Mouse (Mus musculus): ENCODE results near the gene Pard3b. TPM values are rescaled to one million over a fixed set of nuclear protein-coding genes. Genes with fewer than 3 reads are reported as not detected.

Gene Pard3b
- total RNA-seq, 2 experiments from 2014 or later = 0.38 TPM; not detected in 1

GRCm38 (mm10) chr1:62648116-62648515 lies 1009.5 kb downstream of the Pard3b start:
- no peak for ATAC-seq (replicated peaks; ENCODE audit: low FRiP score, poor library complexity, severe bottlenecking)

GRCm38 (mm10) chr1:62648591-62648990 lies 1010.0 kb downstream of the Pard3b start:
- ATAC-seq (replicated peaks; ENCODE audit: low FRiP score, poor library complexity, severe bottlenecking) = no peak

GRCm38 (mm10) chr1:62650491-62650890 lies 1011.9 kb downstream of the Pard3b start:
- ATAC-seq (replicated peaks; ENCODE audit: low FRiP score, poor library complexity, severe bottlenecking) = no peak

- ATAC-seq (replicated peaks; ENCODE audit: low FRiP score, poor library complexity, severe bottlenecking) = no peak
Observed at GRCm38 (mm10) chr1:62654436-62654835, 1015.8 kb downstream of the Pard3b start.

GRCm38 (mm10) chr1:62664960-62665645 lies 1026.5 kb downstream of the Pard3b start:
- ATAC-seq (replicated peaks; ENCODE audit: low FRiP score, poor library complexity, severe bottlenecking) = no peak

GRCm38 (mm10) chr1:62665771-62666730 lies 1027.4 kb downstream of the Pard3b start:
- no peak for ATAC-seq (replicated peaks; ENCODE audit: low FRiP score, poor library complexity, severe bottlenecking)

- ATAC-seq (replicated peaks; ENCODE audit: low FRiP score, poor library complexity, severe bottlenecking) = no peak
Observed at GRCm38 (mm10) chr1:62666780-62667179, 1028.2 kb downstream of the Pard3b start.

GRCm38 (mm10) chr1:62678611-62679344 lies 1040.2 kb downstream of the Pard3b start:
- ATAC-seq (replicated peaks; ENCODE audit: low FRiP score, poor library complexity, severe bottlenecking) = no peak

GRCm38 (mm10) chr1:62679466-62679865 lies 1040.8 kb downstream of the Pard3b start:
- no peak for ATAC-seq (replicated peaks; ENCODE audit: low FRiP score, poor library complexity, severe bottlenecking)

GRCm38 (mm10) chr1:62682456-62683385 lies 1044.1 kb downstream of the Pard3b start:
- ATAC-seq (replicated peaks; ENCODE audit: low FRiP score, poor library complexity, severe bottlenecking) = no peak

GRCm38 (mm10) chr1:62683498-62683897 lies 1044.9 kb downstream of the Pard3b start:
- ATAC-seq (replicated peaks; ENCODE audit: low FRiP score, poor library complexity, severe bottlenecking) = no peak

GRCm38 (mm10) chr1:62687511-62687910 lies 1048.9 kb downstream of the Pard3b start:
- no peak for ATAC-seq (replicated peaks; ENCODE audit: low FRiP score, poor library complexity, severe bottlenecking)

- ATAC-seq (replicated peaks; ENCODE audit: low FRiP score, poor library complexity, severe bottlenecking) = no peak
Observed at GRCm38 (mm10) chr1:62691175-62691574, 1052.6 kb downstream of the Pard3b start.

Data from erythroblast, adult 5-6 weeks (primary cell).